Mouse (Mus musculus) lung, adult 2 months (tissue): ENCODE measurements at regions not wholly inside any gene's neighbourhood (a gene's known extent, or its start where the extent isn't known, plus 50 kb on each side); places are given as distances from the start of the nearest gene placed in this dataset.

Experiments
- CTCF ChIP-seq: fragments of 200-500 bp; IDR thresholded peaks from 2 replicates; pipeline ENCODE4 v1.5.1; 2011; ENCODE audit warnings: mild to moderate bottlenecking, low read length, control low read depth; ENCODE audit not compliant: insufficient read depth
- POLR2A ChIP-seq: fragments of 200-500 bp; IDR thresholded peaks from 2 replicates; pipeline ENCODE4 v1.6.1; 2011; ENCODE audit warnings: low read depth, mild to moderate bottlenecking, control low read depth, low read length, borderline replicate concordance; ENCODE audit errors: extremely low read depth

DNA sequence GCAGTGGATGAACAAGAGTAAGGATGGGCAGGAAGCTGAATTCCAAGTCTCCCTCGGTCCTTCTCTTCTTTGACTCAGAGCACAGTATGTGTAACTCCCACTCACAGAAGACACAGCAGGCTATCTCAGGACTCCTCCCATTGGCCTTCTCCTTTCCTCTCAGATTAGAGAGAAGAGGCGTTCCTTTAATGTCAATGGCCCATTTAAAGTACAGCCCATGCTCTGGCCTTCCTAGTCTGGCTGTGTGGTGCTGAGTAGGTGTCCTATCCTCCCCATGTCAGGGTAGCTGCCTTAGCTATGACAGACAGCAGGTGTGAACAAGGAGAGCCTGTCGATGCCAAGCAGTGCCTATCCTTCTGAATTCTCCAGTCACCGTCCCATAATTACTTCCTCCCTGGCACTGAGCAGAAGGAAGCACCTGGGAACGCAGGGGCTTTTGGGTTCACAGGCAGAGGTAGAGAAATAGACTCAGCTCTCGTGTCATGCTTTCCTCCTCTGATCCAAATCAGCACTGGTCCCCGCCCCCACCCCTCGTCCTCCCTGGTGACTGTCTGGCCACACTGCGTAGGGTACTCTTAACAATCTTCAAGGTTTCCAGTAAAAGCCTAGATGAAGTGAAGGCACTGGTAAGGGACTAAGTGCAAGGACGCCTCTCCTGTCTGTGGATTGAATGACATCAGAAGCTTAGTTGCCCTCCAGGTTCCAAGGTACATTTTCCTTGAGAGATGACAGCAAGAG, 257.8 kb downstream of the Mycn start:
- TF ChIP-seq POLR2A (no peak), CTCF (no peak)
